Mouse (Mus musculus): ENCODE data around the gene Icam5.

GRCm38 (mm10) chr9:21074173-21074572, 42.3 kb downstream of the Icam5 start:
- TF ChIP-seq POLR2A (IDR thresholded peaks at IDR 0.05; ENCODE audit: low read depth, low read length), result no peak
- no peak for TF ChIP-seq CTCF (conservative IDR thresholded peaks at IDR 0.05; ENCODE audit: insufficient read depth, insufficient read length, low read depth, low read length)
